Mouse (Mus musculus): ENCODE measurements around the gene Msantd1. TPM values are rescaled to one million over a fixed set of nuclear protein-coding genes. Genes with fewer than 3 reads are reported as not detected.
A peak's percentile ranks its signal among the peaks of the same experiment; 100 is the strongest.

Msantd1 gene
- total and polyA plus RNA-seq, 2 experiments from 2014 or later: 0.26 TPM; not detected in 1

DNA sequence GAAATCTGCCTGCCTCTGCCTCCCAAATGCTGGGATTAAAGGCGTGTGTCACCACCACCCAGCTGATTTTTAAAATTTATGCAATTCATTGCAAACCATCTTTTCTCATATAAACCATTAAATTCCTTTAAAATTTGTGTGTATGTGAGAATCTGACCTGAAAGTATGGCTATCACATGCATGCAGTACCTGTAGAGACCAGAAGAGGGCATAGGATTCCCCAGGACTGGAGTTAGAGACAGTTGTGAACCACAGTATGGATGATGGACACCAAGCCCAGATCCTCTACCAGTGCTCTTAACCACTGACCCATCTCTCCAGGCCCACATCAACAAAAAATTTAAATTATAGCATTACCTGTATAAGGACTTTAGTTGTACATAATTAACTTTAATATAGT, 25.6 kb downstream of the Msantd1 start:
- Histone ChIP-seq H3K27ac (ENCODE audit: low read depth) (no peak overlapping the region), H3K4me2 (ENCODE audit: low read depth, low read length) (no peak overlapping the region), H3K4me3 (ENCODE audit: low read depth, low read length) (no peak overlapping the region), H3K27me3 (ENCODE audit: control insufficient read depth, insufficient read depth, low read length) (no peaks in the 10 kb centered on the region), H3K9ac (replicated peaks; ENCODE audit: low read depth, low read length) (no peak overlapping the region), H3K4me1 (ENCODE audit: control insufficient read depth, insufficient read depth) (peaks cover 16% of the 10 kb centered on the region), H3K9me3 (replicated peaks; ENCODE audit: control insufficient read depth, low read length) (no peaks in the 10 kb centered on the region), H3K36me3 (replicated peaks; ENCODE audit: control insufficient read depth, insufficient read depth, low read length) (no peaks in the 10 kb centered on the region)
- DNase-seq (ENCODE audit: low spot score) (no peak), ATAC-seq (ENCODE audit: insufficient read depth, low read depth) (no peak)
- TF ChIP-seq CTCF (IDR thresholded peaks at IDR 0.05; ENCODE audit: low read depth): peak; percentile 32
- TF ChIP-seq EP300 (IDR thresholded peaks at IDR 0.05; ENCODE audit: low read depth): no peak
- 93% methylated on average over 1 of the region's 1 CpGs for WGBS

DNA sequence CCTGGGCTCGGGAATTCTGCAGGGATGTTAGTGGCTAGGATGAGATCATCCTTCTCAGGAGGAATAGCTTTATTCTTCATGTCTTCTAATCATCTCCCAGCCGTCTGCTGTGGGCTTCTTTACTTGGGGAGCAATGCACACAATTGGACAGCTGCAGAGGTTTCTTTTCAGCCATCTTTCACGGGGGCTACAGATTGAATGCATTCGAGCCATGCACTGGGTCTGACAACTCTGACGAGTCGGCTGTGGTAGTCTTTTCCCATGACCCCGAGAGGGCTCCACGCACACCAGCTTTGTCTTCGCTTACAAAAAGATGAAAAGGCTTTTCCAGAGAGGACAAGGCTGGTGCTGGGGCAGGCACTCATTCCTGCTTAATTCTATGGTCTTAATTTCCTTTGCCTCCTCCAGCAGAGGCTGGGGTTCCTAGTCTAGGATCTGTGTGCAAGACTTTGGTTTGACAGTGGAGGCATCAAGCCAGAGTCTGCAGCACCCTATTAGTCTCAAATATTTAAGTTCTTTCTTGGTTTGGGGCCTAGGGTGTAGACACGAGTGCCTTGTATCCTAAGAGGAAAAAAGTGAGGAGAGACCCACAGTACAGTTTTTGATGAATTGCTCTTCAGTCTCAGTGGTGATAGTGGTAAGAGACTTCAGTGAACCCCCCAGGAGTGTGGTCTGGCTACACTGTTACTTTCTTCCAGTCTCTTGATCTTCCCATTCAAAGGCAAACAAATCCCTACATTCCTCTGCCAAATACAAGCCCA, 34.1 kb downstream of the Msantd1 start:
- WGBS: 71% methylated on average over 10 of the region's 10 CpGs
- DNase-seq (ENCODE audit: low spot score): no peak
- TF ChIP-seq EP300 (IDR thresholded peaks at IDR 0.05; ENCODE audit: low read depth) (no peak), CTCF (IDR thresholded peaks at IDR 0.05; ENCODE audit: low read depth) (no peak)
- Histone ChIP-seq H3K36me3 (replicated peaks; ENCODE audit: control insufficient read depth, insufficient read depth, low read length) (no peaks in the 10 kb centered on the region), H3K27ac (ENCODE audit: low read depth) (no peak overlapping the region), H3K9me3 (replicated peaks; ENCODE audit: control insufficient read depth, low read length) (no peaks in the 10 kb centered on the region), H3K4me1 (ENCODE audit: control insufficient read depth, insufficient read depth) (no peaks in the 10 kb centered on the region), H3K4me3 (ENCODE audit: low read depth, low read length) (no peak overlapping the region), H3K4me2 (ENCODE audit: low read depth, low read length) (no peak overlapping the region), H3K27me3 (ENCODE audit: control insufficient read depth, insufficient read depth, low read length) (no peaks in the 10 kb centered on the region), H3K9ac (replicated peaks; ENCODE audit: low read depth, low read length) (no peak overlapping the region)
- no peak for ATAC-seq (ENCODE audit: insufficient read depth, low read depth)

DNA sequence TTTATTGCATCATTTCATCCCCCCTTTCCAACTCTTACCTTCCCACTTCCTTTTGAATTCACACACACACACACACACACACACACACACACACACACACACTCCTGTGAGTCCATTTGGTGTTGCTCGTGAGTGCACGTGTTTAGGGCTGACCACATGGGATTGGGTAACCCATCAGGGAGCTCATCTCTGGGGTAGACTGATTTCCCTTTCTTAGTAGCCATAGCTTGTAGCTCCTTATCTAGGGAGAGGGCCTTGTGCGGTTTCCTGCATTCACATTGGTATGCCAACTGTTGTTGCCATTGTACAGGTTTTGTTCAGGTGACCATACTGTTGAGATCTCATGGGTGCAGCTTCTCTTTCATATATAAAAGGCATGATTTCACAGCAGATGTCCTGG, 35.6 kb downstream of the Msantd1 start:
- Histone ChIP-seq H3K4me2 (ENCODE audit: low read depth, low read length) (no peak overlapping the region), H3K27me3 (ENCODE audit: control insufficient read depth, insufficient read depth, low read length) (no peaks in the 10 kb centered on the region), H3K9me3 (replicated peaks; ENCODE audit: control insufficient read depth, low read length) (no peaks in the 10 kb centered on the region), H3K4me1 (ENCODE audit: control insufficient read depth, insufficient read depth) (0 out of 2 replicates have a peak, but pooled peaks cover 5% of the 10 kb centered on the region), H3K9ac (replicated peaks; ENCODE audit: low read depth, low read length) (no peak overlapping the region), H3K27ac (ENCODE audit: low read depth) (no peak overlapping the region), H3K36me3 (replicated peaks; ENCODE audit: control insufficient read depth, insufficient read depth, low read length) (no peaks in the 10 kb centered on the region), H3K4me3 (ENCODE audit: low read depth, low read length) (no peak overlapping the region)
- no peak for DNase-seq (ENCODE audit: low spot score)
- TF ChIP-seq CTCF (IDR thresholded peaks at IDR 0.05; ENCODE audit: low read depth): no peak
- TF ChIP-seq EP300 (IDR thresholded peaks at IDR 0.05; ENCODE audit: low read depth): no peak
- WGBS: 71% methylated on average over 3 of the region's 3 CpGs
- ATAC-seq (ENCODE audit: insufficient read depth, low read depth): no peak

DNA sequence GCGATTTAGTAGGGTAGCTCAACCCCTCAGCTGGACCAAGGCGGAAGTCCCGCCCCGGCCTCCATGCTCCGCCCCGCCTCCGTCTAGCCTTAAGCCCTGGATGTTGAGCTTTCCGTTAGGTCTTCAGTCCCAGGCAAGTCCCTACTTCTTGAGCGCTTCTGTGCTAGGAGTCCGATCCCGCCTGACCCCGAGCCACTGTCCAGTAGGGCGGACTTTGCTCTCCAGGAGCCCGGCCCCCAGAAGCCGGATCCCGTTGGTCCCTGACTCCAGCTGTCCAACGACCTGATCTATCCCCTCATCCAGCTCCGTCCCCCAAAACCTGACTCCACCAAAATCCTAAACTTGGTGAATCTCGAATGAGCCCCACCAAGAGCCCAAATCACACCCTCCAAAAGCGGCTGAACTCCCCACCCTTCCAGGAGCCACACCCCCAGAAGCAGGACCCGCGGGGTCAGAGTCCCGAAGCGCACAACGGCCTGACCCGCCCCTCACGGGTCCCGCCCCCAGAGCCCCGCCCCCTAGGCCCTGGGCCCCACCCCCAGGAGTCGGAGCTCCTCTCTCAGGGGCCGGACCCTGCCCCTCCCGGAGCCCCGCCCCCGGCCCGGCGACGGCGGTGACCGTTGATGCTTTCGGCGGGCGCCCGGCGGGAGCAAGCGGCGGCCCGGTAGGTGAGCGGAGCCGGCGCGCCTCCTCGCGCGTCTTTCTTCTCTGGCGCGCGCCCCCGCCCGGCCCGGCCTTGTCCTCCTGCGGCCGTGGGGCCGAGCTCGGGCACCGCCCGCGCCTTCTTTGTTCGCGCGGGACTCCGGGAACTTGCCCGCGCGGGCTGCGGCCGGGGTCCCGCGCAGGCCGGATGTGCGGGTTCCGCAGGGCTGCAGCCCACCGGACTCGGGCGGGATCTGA, 41.3 kb downstream of the Msantd1 start, which contains the start of gene Rgs12:
Rgs12 (plus strand) TSS at position 585 of the 900 bp plus-strand sequence.
- H3K4me1 ChIP-seq (ENCODE audit: control insufficient read depth, insufficient read depth): peaks cover 31% of the 10 kb centered on the region
- no peaks in the 10 kb centered on the region for H3K9me3 ChIP-seq (replicated peaks; ENCODE audit: control insufficient read depth, low read length)
- peak; percentile 82 for DNase-seq (ENCODE audit: low spot score)
- ATAC-seq (ENCODE audit: insufficient read depth, low read depth): peak; percentile 96
- peak within 1 kb of the TSS; percentile 85 for H3K9ac ChIP-seq (replicated peaks; ENCODE audit: low read depth, low read length)
- H3K4me2 ChIP-seq (ENCODE audit: low read depth, low read length): peak within 1 kb of the TSS; percentile 76
- under 1% methylated on average over 71 of the region's 84 CpGs for WGBS
- peak within 1 kb of the TSS; percentile 80 for H3K4me3 ChIP-seq (ENCODE audit: low read depth, low read length)
- H3K27ac ChIP-seq (ENCODE audit: low read depth): peak within 1 kb of the TSS; percentile 80
- no peaks in the 10 kb centered on the region for H3K36me3 ChIP-seq (replicated peaks; ENCODE audit: control insufficient read depth, insufficient read depth, low read length)
- no peaks in the 10 kb centered on the region for H3K27me3 ChIP-seq (ENCODE audit: control insufficient read depth, insufficient read depth, low read length)
- TF ChIP-seq CTCF (IDR thresholded peaks at IDR 0.05; ENCODE audit: low read depth) (no peak), EP300 (IDR thresholded peaks at IDR 0.05; ENCODE audit: low read depth) (no peak)

DNA sequence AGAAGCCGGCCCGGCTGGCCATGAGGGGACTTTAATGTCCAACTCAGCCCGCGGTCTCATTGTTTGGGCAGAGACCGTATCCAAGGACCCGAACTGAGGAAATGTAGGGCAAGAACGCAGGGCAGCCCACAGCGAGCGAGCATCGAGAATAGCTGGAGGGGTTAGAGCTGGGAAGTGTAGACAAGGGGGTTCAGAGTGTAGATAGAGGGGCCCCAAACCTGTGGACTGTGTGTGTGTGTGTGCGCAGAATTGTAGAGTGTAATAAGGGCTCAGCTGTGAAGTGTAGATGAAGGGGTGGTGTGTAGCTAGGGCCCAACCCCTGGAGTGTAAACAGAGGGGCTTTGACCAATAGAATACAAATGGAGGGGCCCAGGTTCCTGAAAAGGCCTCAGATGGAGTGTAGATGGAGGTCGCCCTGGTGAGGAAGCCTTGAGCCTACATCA, 42.0 kb downstream of the Msantd1 start:
- no peaks in the 10 kb centered on the region for H3K27me3 ChIP-seq (ENCODE audit: control insufficient read depth, insufficient read depth, low read length)
- H3K27ac ChIP-seq (ENCODE audit: low read depth): peak overlapping the region; percentile 80
- no peak for TF ChIP-seq EP300 (IDR thresholded peaks at IDR 0.05; ENCODE audit: low read depth)
- TF ChIP-seq CTCF (IDR thresholded peaks at IDR 0.05; ENCODE audit: low read depth): no peak
- H3K36me3 ChIP-seq (replicated peaks; ENCODE audit: control insufficient read depth, insufficient read depth, low read length): no peaks in the 10 kb centered on the region
- peak overlapping the region; percentile 76 for H3K4me2 ChIP-seq (ENCODE audit: low read depth, low read length)
- no peak for DNase-seq (ENCODE audit: low spot score)
- peak; percentile 7; the same call in 1 of the 2 replicates for ATAC-seq (ENCODE audit: insufficient read depth, low read depth)
- peak overlapping the region; percentile 85 for H3K9ac ChIP-seq (replicated peaks; ENCODE audit: low read depth, low read length)
- no peaks in the 10 kb centered on the region for H3K9me3 ChIP-seq (replicated peaks; ENCODE audit: control insufficient read depth, low read length)
- peaks cover 38% of the 10 kb centered on the region for H3K4me1 ChIP-seq (ENCODE audit: control insufficient read depth, insufficient read depth)
- 4% methylated on average over 12 of the region's 12 CpGs for WGBS
- H3K4me3 ChIP-seq (ENCODE audit: low read depth, low read length): peak overlapping the region; percentile 80

Data from heart, postnatal 0 days (tissue).